Mouse (Mus musculus) intestine, postnatal 0 days (tissue): Measurements from ENCODE around the gene Snrpa. TPM values are rescaled to one million over a fixed set of nuclear protein-coding genes. Genes with fewer than 3 reads are reported as not detected.

Source experiments
- ATAC-seq: fragments of 200-750 bp; cut with Nextera tagmentation; 2 replicates; pipeline ENCODE4 v1.8.0; 2017; ENCODE audit warnings: mild to moderate bottlenecking, moderate TSS enrichment, moderate library complexity
- H3K27ac ChIP-seq: fragments of 300-500 bp; sonication (generic); 2 replicates; pipeline ENCODE4 v1.5.1; 2014; ENCODE audit warnings: mild to moderate bottlenecking, low read depth, low read length, moderate library complexity
- H3K27me3 ChIP-seq: fragments of 300-500 bp; sonication (generic); replicated peaks from 2 replicates; pipeline ENCODE4 v1.6.1; 2014; ENCODE audit warnings: low read length, mixed read lengths; ENCODE audit not compliant: control insufficient read depth, insufficient read depth
- H3K36me3 ChIP-seq: fragments of 300-500 bp; sonication (generic); 2 replicates; pipeline ENCODE4 v1.6.1; 2014; ENCODE audit warnings: mild to moderate bottlenecking, moderate library complexity; ENCODE audit not compliant: control insufficient read depth, insufficient read depth
- H3K4me1 ChIP-seq: fragments of 300-500 bp; sonication (generic); replicated peaks from 2 replicates; pipeline ENCODE4 v1.6.1; 2014; ENCODE audit warnings: antibody characterized with exemption, low read length, mixed read lengths; ENCODE audit not compliant: control insufficient read depth, insufficient read depth
- H3K4me2 ChIP-seq: fragments of 300-500 bp; sonication (generic); replicated peaks from 2 replicates; pipeline ENCODE4 v1.6.1; 2014; ENCODE audit warnings: low read depth, mild to moderate bottlenecking, moderate library complexity
- H3K4me3 ChIP-seq: fragments of 300-500 bp; sonication (generic); 2 replicates; pipeline ENCODE4 v1.5.1; 2014; ENCODE audit warnings: low read depth, low read length
- H3K9ac ChIP-seq: fragments of 300-500 bp; sonication (generic); 2 replicates; pipeline ENCODE4 v1.6.1; 2014; ENCODE audit warnings: mild to moderate bottlenecking, low read depth, low read length
- H3K9me3 ChIP-seq: fragments of 300-500 bp; sonication (generic); 2 replicates; pipeline ENCODE4 v1.6.1; 2016; ENCODE audit warnings: mixed run types; ENCODE audit not compliant: control insufficient read depth
- CTCF ChIP-seq: sonication (generic); IDR thresholded peaks from 2 replicates; pipeline ENCODE4 v1.5.1; 2016; ENCODE audit warnings: low read depth, mild to moderate bottlenecking, control low read depth, antibody characterized with exemption, moderate library complexity
- WGBS: fragments of 180-500 bp; shearing (Covaris S2); extraction: QIAGEN DNeasy Blood & Tissue Kit; methylation state at CpG from one replicate; pipeline ENCODE4 v1.1.7; 2014; 5-methylcytosine and 5-hydroxymethylcytosine counted together
- polyA plus RNA-seq: library from polyadenylated mRNA; unstranded; fragments of >200 nt; fragmentation: Nextera tagmentation; extraction: Ambion mirVana; gene quantifications from 2 replicates; pipeline ENCODE4 v1.2.1, GENCODE M21; 2015

Snrpa gene
- polyA plus RNA-seq, 1 experiment from 2014 or later: 76.4 TPM

DNA sequence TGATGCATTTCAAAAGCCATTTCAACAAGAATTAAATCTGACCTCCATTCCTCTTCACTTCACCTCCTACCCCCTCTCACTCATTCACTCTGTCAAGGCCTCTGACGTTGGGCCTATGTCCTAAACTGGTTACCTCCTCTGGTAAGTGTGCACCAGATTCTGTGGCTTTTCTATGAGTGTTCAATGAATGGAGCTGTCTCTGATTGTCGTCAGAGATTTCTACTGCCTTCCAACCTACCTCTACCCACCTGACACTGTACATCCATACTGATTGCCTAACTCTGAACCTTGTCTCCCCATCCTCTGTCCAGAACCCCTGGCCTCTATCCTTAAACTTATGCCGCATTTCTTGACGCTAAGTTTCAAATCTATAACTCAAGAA lies 18.1 kb downstream of the Snrpa start:
- no peaks in the 10 kb centered on the region for H3K27me3 ChIP-seq
- WGBS: 20% methylated on average over 4 of the region's 4 CpGs
- H3K27ac ChIP-seq: peak overlapping the region; percentile 95; the same call in 1 of the 2 replicates
- peaks cover 22% of the 10 kb centered on the region for H3K36me3 ChIP-seq
- TF ChIP-seq CTCF: no peak
- H3K9me3 ChIP-seq: no peaks in the 10 kb centered on the region
- peak overlapping the region; percentile 66 for H3K4me2 ChIP-seq
- peak overlapping the region; percentile 81 for H3K4me3 ChIP-seq
- H3K9ac ChIP-seq: peak overlapping the region; percentile 65; the same call in 1 of the 2 replicates
- ATAC-seq: peak; percentile 3
- no peaks in the 10 kb centered on the region for H3K4me1 ChIP-seq

DNA sequence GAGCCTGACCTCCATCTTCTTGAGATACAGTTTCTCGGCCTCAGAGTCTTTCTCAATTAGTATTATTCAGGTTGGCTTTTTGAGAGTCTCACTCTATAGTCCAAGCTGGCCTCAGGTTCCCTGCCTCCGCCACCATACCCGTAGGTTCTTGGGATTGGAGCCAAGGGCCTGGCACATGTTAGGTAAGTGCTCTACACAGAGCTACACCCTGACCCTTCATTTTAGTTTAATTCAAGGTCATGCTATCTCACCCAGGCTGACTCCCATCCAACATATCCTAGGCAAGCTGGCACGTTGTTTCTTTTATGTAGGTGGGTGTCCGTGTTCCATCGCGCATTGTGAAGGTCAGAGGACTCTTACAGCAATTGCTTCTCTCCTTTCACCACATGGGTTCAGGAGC lies 21.2 kb downstream of the Snrpa start:
- TF ChIP-seq CTCF: no peak
- Histone ChIP-seq H3K4me2 (no peak overlapping the region), H3K9ac (no peak overlapping the region), H3K36me3 (peaks cover 44% of the 10 kb centered on the region), H3K27me3 (no peaks in the 10 kb centered on the region), H3K4me3 (no peak overlapping the region), H3K9me3 (no peaks in the 10 kb centered on the region), H3K27ac (no peak overlapping the region), H3K4me1 (no peaks in the 10 kb centered on the region)
- ATAC-seq: no peak
- WGBS: 96% methylated on average over 7 of the region's 7 CpGs

DNA sequence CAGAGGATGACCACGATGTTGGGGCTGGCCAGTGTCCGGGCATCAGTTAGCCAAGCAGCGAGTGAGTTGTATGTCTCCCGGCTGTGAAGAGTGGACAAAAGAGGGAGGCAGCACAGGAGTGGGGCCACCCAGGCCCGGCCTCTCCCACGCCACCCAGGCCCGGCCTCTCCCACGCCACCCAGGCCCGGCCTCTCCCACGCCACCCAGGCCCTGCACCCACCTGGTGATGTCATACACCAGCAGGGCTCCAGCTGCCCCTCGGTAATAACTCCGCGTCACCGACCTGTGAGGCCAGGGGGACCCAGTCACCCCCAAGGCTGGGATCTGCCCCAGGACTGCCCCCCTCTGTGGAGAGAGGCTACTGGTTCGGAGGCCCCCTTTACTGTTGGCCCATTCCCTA lies 21.6 kb downstream of the Snrpa start:
- no peak overlapping the region for H3K4me2 ChIP-seq
- no peak overlapping the region for H3K4me3 ChIP-seq
- no peak for ATAC-seq
- no peaks in the 10 kb centered on the region for H3K4me1 ChIP-seq
- H3K27ac ChIP-seq: no peak overlapping the region
- 96% methylated on average over 15 of the region's 15 CpGs for WGBS
- no peaks in the 10 kb centered on the region for H3K9me3 ChIP-seq
- no peak for TF ChIP-seq CTCF
- peaks cover 44% of the 10 kb centered on the region for H3K36me3 ChIP-seq
- no peaks in the 10 kb centered on the region for H3K27me3 ChIP-seq
- no peak overlapping the region for H3K9ac ChIP-seq

DNA sequence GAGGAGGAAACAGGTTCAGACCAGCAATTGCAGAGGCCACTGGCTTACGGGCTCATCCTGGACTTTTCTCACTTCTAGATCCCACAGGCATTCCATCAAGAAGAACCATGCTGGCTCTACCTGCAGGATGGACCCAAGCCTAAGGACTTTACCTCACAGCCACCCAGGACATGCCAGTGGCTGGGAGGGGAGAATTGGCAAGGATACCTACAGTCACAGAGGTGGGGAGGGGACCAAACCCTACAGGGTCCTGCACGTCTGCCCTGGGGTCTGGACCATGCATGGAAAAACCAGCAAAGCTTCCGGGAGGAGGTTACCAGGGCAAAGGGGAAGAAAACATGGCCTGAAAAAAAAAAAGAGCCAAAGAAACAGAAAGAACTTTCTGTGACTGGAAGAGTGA lies 25.1 kb downstream of the Snrpa start:
- 93% methylated on average over 3 of the region's 3 CpGs for WGBS
- Histone ChIP-seq H3K9me3 (no peaks in the 10 kb centered on the region), H3K4me2 (no peak overlapping the region), H3K4me3 (no peak overlapping the region), H3K4me1 (no peaks in the 10 kb centered on the region; the same call in 1 of the 2 replicates), H3K27ac (no peak overlapping the region), H3K9ac (no peak overlapping the region), H3K36me3 (peaks cover 44% of the 10 kb centered on the region), H3K27me3 (no peaks in the 10 kb centered on the region)
- TF ChIP-seq CTCF: no peak
- ATAC-seq: no peak

DNA sequence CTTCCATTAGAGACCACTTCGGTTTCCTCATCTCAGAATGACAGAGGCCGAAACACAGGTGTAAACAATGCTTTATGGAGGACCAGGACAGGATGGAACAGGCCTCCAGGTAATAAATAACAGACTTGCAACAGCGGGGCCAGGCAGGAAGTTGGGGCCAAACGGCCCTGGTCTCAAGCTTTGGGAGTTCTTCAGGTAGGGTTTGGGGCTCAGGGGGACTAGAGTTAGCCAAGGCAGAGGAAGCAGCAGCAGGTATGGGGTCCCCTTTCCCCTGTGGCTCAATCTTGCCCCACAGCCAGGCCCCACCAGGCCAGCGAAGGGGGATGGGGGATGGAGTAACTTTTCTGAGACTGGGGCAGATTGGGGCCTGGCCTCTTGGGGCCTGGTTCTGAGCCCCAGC lies 27.7 kb downstream of the Snrpa start:
- Histone ChIP-seq H3K9ac (no peak overlapping the region), H3K27me3 (no peaks in the 10 kb centered on the region), H3K36me3 (peaks cover 36% of the 10 kb centered on the region), H3K4me1 (peaks cover 5% of the 10 kb centered on the region), H3K4me3 (no peak overlapping the region), H3K4me2 (no peak overlapping the region), H3K9me3 (no peaks in the 10 kb centered on the region), H3K27ac (no peak overlapping the region)
- ATAC-seq: no peak
- 75% methylated on average over 5 of the region's 5 CpGs for WGBS
- TF ChIP-seq CTCF: no peak

DNA sequence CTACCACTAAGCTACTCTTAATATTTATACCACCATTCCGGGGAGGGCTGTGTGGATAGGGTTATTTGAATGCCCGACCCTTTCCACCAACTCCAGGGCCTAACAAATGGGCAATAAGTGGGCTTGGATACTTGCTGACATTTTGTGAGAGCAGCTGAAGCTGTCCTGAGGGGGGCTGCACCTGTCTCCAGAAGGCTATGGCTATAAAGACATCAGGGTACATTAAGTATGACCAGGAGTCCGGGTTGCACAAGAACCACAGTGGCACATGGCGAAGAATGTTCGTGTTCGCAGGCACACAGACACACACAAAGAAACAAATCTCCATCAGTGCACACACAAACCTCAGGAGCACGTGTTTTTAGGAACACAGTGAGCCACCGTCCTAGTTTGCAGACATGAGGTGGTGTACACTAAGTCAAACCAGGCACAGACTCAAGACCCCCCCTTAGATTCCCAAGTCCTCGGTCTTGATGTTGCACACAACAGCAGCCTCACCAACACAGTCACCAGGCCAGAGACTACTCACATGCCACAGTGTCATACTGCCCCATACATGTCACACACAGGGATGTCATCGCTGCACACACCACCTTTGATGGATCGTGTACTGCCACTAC lies 28.5 kb downstream of the Snrpa start:
- Histone ChIP-seq H3K36me3 (peaks cover 36% of the 10 kb centered on the region), H3K9me3 (no peaks in the 10 kb centered on the region), H3K4me2 (peak overlapping the region; percentile 77), H3K27ac (peak overlapping the region; percentile 99), H3K9ac (peak overlapping the region; percentile 86), H3K4me3 (peak overlapping the region; percentile 75), H3K27me3 (no peaks in the 10 kb centered on the region), H3K4me1 (peaks cover 10% of the 10 kb centered on the region)
- ATAC-seq: no peak
- 71% methylated on average over 11 of the region's 11 CpGs for WGBS
- no peak for TF ChIP-seq CTCF
